Mouse (Mus musculus) limb, embryonic 14.5 days (tissue): ENCODE data around the gene Nsd2. TPM values are rescaled to one million over a fixed set of nuclear protein-coding genes. Genes with fewer than 3 reads are reported as not detected.

Experiments used
- ATAC-seq: fragments of 200-750 bp; cut with Nextera tagmentation; 2 replicates; pipeline ENCODE4 v1.8.0; 2017; ENCODE audit warnings: low read depth, moderate number of reproducible peaks, moderate TSS enrichment; ENCODE audit not compliant: low FRiP score
- DNase-seq: peaks from one replicate; pipeline ENCODE4 v3.0.0-alpha.2; 2015; ENCODE audit warnings: low spot score
- H3K27ac ChIP-seq: fragments of 300-500 bp; sonication (generic); replicated peaks from 2 replicates; pipeline ENCODE4 v1.5.1; 2014; ENCODE audit warnings: low read depth, mild to moderate bottlenecking, low read length, moderate library complexity, mixed read lengths
- H3K27me3 ChIP-seq: fragments of 300-500 bp; sonication (generic); 2 replicates; pipeline ENCODE4 v1.6.1; 2014; ENCODE audit warnings: low read length, mixed read lengths; ENCODE audit not compliant: control insufficient read depth, insufficient read depth
- H3K36me3 ChIP-seq: fragments of 300-500 bp; sonication (generic); 2 replicates; pipeline ENCODE4 v1.6.1; 2014; ENCODE audit warnings: mild to moderate bottlenecking, low read length, moderate library complexity, mixed read lengths; ENCODE audit not compliant: control insufficient read depth, insufficient read depth
- H3K4me1 ChIP-seq: fragments of 300-500 bp; sonication (generic); 2 replicates; pipeline ENCODE4 v1.6.1; 2014; ENCODE audit warnings: antibody characterized with exemption, low read length, mixed read lengths; ENCODE audit not compliant: control insufficient read depth, insufficient read depth
- H3K4me2 ChIP-seq: fragments of 300-500 bp; sonication (generic); replicated peaks from 2 replicates; pipeline ENCODE4 v1.6.1; 2014; ENCODE audit warnings: low read depth, mild to moderate bottlenecking, low read length, moderate library complexity; ENCODE audit not compliant: severe bottlenecking
- H3K4me3 ChIP-seq: fragments of 300-500 bp; sonication (generic); replicated peaks from 2 replicates; pipeline ENCODE4 v1.5.1; 2014; ENCODE audit warnings: low read length
- H3K9ac ChIP-seq: fragments of 300-500 bp; sonication (generic); 2 replicates; pipeline ENCODE4 v1.6.1; 2014; ENCODE audit warnings: mild to moderate bottlenecking, low read depth, low read length, moderate library complexity; ENCODE audit not compliant: severe bottlenecking
- H3K9me3 ChIP-seq: fragments of 300-500 bp; sonication (generic); 2 replicates; pipeline ENCODE4 v1.6.1; 2016; ENCODE audit warnings: low read length; ENCODE audit not compliant: control insufficient read depth
- POLR2A ChIP-seq: fragments of 200-500 bp; IDR thresholded peaks from 2 replicates; pipeline ENCODE4 v1.8.0; 2012; ENCODE audit warnings: inconsistent platforms, mild to moderate bottlenecking, moderate library complexity, borderline replicate concordance; ENCODE audit not compliant: insufficient read depth, insufficient read length; ENCODE audit errors: extremely low read depth
- WGBS: fragments of 180-500 bp; shearing (Covaris S2); extraction: QIAGEN DNeasy Blood & Tissue Kit; methylation state at CpG from one replicate; pipeline ENCODE4 v1.1.7; 2014; 5-methylcytosine and 5-hydroxymethylcytosine counted together
- polyA plus RNA-seq, 2 experiments: library from polyadenylated mRNA; depleted of rRNA in 1 of 2; stranded (reverse) in 1 of 2; unstranded in 1 of 2; fragments of >200 nt; fragmentation: Nextera tagmentation in 1 of 2; extraction: Ambion mirVana in 1 of 2; gene quantifications; 2 replicates each; pipeline versions ENCODE4 v1.2.1 to v1.2.3; 2012 to 2014

Nsd2 gene
- polyA plus RNA-seq, 2 experiments, result 46.6 to 50.7 TPM

DNA sequence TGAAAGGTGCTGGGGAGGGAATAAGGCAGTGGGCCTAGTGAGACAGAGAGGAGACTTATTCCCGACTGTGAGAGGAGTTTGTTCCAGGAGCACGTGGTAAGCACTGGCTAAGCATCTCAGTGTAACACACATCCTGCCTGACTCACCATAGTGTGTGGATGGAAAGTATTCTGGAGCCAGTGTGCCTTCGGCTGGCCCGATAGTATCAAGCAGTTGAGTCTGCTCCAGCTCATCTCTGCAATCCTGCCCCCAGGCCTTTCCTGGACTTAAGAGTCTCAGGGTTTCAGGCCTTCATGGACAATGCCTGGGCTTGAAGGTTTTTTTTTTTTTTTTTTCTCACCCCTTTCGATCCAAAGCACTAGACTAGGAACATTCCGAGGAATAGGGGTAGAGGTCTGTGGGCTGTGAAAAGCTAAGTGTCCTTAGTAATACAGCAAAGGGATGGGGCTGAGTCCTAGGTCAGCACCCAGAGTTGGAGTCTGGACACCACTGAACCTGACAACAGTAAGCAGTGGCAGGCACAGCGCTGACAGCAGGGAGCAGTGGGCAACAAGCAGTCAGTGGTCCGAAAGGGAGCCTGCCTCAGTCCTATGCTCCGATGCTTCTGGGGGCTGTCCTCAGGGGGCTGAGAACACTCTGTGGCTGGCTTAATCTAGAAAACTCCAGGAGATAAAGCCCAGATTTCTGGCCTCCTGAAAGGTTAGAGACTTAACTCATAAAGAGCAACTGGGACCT lies 1.2 kb upstream of the Nsd2 start:
- ATAC-seq (no peak), DNase-seq (no peak)
- H3K4me3 ChIP-seq, result peak overlapping the region; percentile 100
- peaks cover 9% of the 10 kb centered on the region for H3K4me1 ChIP-seq
- WGBS, result 22% methylated on average over 9 of the region's 9 CpGs
- H3K36me3 ChIP-seq, result peaks cover 1% of the 10 kb centered on the region; the same call in 1 of the 2 replicates
- peak overlapping the region; percentile 94 for H3K27ac ChIP-seq
- peak overlapping the region; percentile 95 for H3K9ac ChIP-seq
- H3K27me3 ChIP-seq, result no peaks in the 10 kb centered on the region
- no peaks in the 10 kb centered on the region for H3K9me3 ChIP-seq
- no peak for TF ChIP-seq POLR2A
- peak overlapping the region; percentile 83 for H3K4me2 ChIP-seq

DNA sequence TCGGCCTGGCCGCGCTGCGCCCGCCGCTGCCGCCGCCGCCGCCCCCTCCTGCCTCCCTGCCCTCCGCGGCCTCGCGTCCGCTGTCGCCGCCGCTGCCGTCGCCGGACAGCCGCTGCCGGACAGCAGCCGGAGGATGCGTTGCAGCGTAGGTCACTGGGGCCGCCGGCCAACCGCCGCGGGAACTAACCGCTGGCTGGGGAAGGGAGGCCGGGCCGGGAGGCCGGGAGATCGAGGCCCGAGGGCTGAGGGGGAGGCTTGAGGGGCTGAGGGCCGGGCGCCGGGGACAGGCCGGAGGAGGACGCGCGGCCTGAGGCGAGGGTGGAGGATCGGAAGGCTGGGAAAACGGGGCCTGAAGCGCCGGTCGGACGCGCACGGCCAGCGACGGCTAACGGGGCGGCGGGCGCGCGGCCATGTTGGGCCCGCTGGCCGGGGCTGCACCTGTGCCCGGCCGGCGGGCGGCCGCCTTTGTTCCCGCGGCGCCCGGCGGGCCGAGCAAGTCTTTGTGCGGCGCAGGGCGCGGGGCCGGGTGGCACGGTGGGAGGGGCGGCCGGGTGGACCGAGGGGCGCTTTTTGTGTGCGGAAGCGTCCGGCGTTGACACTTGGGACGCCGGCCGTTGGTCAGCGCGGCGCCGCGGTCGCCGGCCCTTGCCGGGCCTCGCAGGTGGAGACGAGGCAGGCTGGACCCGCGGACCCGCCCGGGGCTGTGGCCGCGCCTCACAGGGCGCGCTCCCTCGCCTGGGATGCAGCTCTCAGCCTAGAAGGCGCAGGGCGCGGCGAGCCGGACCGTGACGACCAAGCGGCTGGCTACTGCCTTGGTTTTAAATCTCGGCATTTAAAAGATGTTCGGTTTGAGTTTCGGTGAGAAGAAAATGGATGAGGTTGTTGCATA lies 452 bp downstream of the Nsd2 start:
- ATAC-seq, result peak; percentile 16; the same call in 1 of the 2 replicates
- Histone ChIP-seq H3K9me3 (no peaks in the 10 kb centered on the region), H3K4me1 (peaks cover 9% of the 10 kb centered on the region), H3K4me2 (peak overlapping the region; percentile 51), H3K4me3 (peak overlapping the region; percentile 100), H3K9ac (peak overlapping the region; percentile 95), H3K36me3 (peaks cover 6% of the 10 kb centered on the region; the same call in 1 of the 2 replicates), H3K27me3 (no peaks in the 10 kb centered on the region), H3K27ac (peak overlapping the region; percentile 94)
- under 1% methylated on average over 86 of the region's 121 CpGs for WGBS
- DNase-seq, result peak; percentile 15
- TF ChIP-seq POLR2A, result no peak

DNA sequence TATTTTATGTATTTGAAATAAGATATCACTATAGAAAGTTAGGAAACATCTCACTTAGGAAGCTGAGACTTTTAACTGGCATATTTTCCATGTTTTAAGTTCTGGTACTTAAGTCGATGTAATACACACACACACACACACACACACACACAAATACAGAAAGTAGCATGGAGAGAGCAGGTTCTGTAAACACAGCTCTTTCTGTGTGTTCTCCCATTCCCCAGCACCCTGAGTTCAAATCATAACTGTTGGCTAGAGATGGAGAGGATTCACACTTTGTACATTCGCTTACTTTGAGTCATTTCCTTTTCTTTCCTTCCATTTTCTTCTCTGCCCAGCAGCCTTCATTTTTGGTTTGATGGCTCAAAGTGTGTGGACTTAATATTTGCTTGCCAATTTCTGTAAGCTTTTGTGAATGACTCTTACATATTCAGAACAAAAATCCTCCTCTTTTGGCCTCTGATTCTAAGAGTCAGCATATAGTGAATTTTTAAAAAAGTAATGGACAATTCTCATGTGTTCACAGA lies 1.4 kb downstream of the Nsd2 start:
- Histone ChIP-seq H3K4me2 (peak overlapping the region; percentile 51), H3K4me1 (peaks cover 9% of the 10 kb centered on the region), H3K27ac (no peak overlapping the region), H3K36me3 (peaks cover 6% of the 10 kb centered on the region; the same call in 1 of the 2 replicates), H3K4me3 (peak overlapping the region; percentile 100), H3K27me3 (no peaks in the 10 kb centered on the region), H3K9ac (peak overlapping the region; percentile 95), H3K9me3 (no peaks in the 10 kb centered on the region)
- ATAC-seq (no peak), DNase-seq (no peak)
- 48% methylated on average over 2 of the region's 2 CpGs for WGBS
- no peak for TF ChIP-seq POLR2A

DNA sequence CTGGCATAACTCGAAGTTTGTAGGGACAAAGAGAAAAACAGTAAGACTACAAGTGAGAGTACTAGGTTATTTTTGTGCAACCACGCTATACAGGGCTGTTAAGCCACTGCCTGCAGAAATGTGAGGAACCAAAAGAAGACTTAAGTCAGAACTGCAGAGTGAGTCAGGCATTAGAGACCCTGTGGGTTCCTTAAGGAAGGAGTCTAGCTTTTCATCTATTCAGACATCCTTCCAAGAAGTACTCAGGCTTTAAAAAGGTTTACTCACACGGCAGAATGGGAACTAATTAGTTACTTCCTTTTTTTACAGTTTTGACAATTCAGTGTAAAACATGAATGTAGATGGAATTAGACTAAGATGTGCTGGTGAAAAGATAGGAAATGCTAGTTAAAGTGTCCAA lies 1.9 kb downstream of the Nsd2 start:
- DNase-seq, result no peak
- Histone ChIP-seq H3K27ac (no peak overlapping the region), H3K4me2 (peak overlapping the region; percentile 51), H3K9ac (no peak overlapping the region), H3K4me3 (0 out of 2 replicates have a peak overlapping the region, but pooled peaks have one; percentile 100), H3K36me3 (peaks cover 6% of the 10 kb centered on the region; the same call in 1 of the 2 replicates), H3K27me3 (no peaks in the 10 kb centered on the region), H3K9me3 (no peaks in the 10 kb centered on the region), H3K4me1 (peaks cover 9% of the 10 kb centered on the region)
- TF ChIP-seq POLR2A, result no peak
- WGBS, result 26% methylated on average over 3 of the region's 3 CpGs
- ATAC-seq, result no peak

DNA sequence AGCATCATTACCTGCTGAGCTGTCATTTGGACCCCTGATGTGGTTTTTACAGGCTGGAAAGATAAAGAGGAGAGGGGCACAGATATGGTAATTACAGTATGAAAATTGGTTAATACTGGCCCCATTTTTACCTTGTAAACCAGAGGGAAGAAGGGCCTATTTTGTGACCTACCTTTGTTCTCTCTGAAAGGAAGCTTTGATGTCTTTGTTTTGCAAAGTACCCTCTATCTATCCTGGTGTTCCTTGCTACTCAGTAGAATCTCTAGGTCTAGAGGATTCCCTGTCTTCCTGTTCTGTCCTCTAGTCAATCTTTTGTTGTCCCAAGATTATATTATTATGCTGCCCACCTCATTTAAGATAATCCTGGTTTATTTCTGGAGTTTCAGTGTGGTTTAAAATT lies 5.5 kb downstream of the Nsd2 start:
- Histone ChIP-seq H3K9me3 (no peaks in the 10 kb centered on the region), H3K36me3 (peaks cover 6% of the 10 kb centered on the region; the same call in 1 of the 2 replicates), H3K4me2 (no peak overlapping the region), H3K9ac (no peak overlapping the region), H3K27ac (no peak overlapping the region), H3K27me3 (no peaks in the 10 kb centered on the region), H3K4me3 (no peak overlapping the region), H3K4me1 (peaks cover 4% of the 10 kb centered on the region; the same call in 1 of the 2 replicates)
- no peak for DNase-seq
- ATAC-seq, result no peak
- TF ChIP-seq POLR2A, result no peak
